Mouse (Mus musculus) layer of hippocampus, adult 9-10 months (tissue): ENCODE measurements around the gene Supt3.

Experiments used
- DNase-seq: peaks from one replicate; pipeline ENCODE4 v3.0.0; 2022; ENCODE audit warnings: low spot score

Gene Supt3

GRCm38 (mm10) chr17:44967186-44967585 lies 190.2 kb downstream of the Supt3 start:
- DNase-seq: no peak

GRCm38 (mm10) chr17:44970255-44970654 lies 193.3 kb downstream of the Supt3 start:
- DNase-seq: no peak

- DNase-seq: no peak
These were observed 196.5 kb downstream of the Supt3 start for GRCm38 (mm10) chr17:44973489-44973888.

- no peak for DNase-seq
These were observed 200.7 kb downstream of the Supt3 start for GRCm38 (mm10) chr17:44977690-44978089.

GRCm38 (mm10) chr17:44987964-44988363 lies 211.0 kb downstream of the Supt3 start:
- DNase-seq: no peak

GRCm38 (mm10) chr17:45003311-45003710 lies 226.4 kb downstream of the Supt3 start:
- no peak for DNase-seq

GRCm38 (mm10) chr17:45004477-45005170 lies 227.7 kb downstream of the Supt3 start:
- DNase-seq: no peak

GRCm38 (mm10) chr17:45007461-45007860 lies 230.5 kb downstream of the Supt3 start:
- DNase-seq: no peak

GRCm38 (mm10) chr17:45008663-45009062 lies 231.7 kb downstream of the Supt3 start:
- DNase-seq: no peak

- no peak for DNase-seq
These were observed 233.5 kb downstream of the Supt3 start for GRCm38 (mm10) chr17:45010409-45010808.

- no peak for DNase-seq
These were observed 239.8 kb downstream of the Supt3 start for GRCm38 (mm10) chr17:45016746-45017145.

- peak; percentile 18 for DNase-seq
These were observed 243.4 kb downstream of the Supt3 start for GRCm38 (mm10) chr17:45020155-45020930.

GRCm38 (mm10) chr17:45028441-45028840 lies 251.5 kb downstream of the Supt3 start:
- no peak for DNase-seq

- DNase-seq: no peak
These were observed 252.2 kb downstream of the Supt3 start for GRCm38 (mm10) chr17:45029106-45029505.

- no peak for DNase-seq
These were observed 255.3 kb downstream of the Supt3 start for GRCm38 (mm10) chr17:45032209-45032608.

- no peak for DNase-seq
These were observed 256.7 kb downstream of the Supt3 start for GRCm38 (mm10) chr17:45033617-45034016.

- no peak for DNase-seq
These were observed 264.1 kb downstream of the Supt3 start for GRCm38 (mm10) chr17:45041084-45041483.

- DNase-seq: no peak
These were observed 268.9 kb downstream of the Supt3 start for GRCm38 (mm10) chr17:45045804-45046203.

- no peak for DNase-seq
These were observed 269.6 kb downstream of the Supt3 start for GRCm38 (mm10) chr17:45046583-45046982.

GRCm38 (mm10) chr17:45047236-45047635 lies 270.3 kb downstream of the Supt3 start:
- DNase-seq: no peak

- no peak for DNase-seq
These were observed 275.0 kb downstream of the Supt3 start for GRCm38 (mm10) chr17:45051971-45052370.

GRCm38 (mm10) chr17:45053371-45053770 lies 276.4 kb downstream of the Supt3 start:
- no peak for DNase-seq

GRCm38 (mm10) chr17:45054526-45054925 lies 277.6 kb downstream of the Supt3 start:
- DNase-seq: no peak
